Mouse (Mus musculus): Measurements from ENCODE around the gene Rnf114. TPM values are rescaled to one million over a fixed set of nuclear protein-coding genes. Genes with fewer than 3 reads are reported as not detected.

Gene Rnf114
- polyA plus RNA-seq, 1 experiment from 2014 or later = 80.1 TPM

DNA sequence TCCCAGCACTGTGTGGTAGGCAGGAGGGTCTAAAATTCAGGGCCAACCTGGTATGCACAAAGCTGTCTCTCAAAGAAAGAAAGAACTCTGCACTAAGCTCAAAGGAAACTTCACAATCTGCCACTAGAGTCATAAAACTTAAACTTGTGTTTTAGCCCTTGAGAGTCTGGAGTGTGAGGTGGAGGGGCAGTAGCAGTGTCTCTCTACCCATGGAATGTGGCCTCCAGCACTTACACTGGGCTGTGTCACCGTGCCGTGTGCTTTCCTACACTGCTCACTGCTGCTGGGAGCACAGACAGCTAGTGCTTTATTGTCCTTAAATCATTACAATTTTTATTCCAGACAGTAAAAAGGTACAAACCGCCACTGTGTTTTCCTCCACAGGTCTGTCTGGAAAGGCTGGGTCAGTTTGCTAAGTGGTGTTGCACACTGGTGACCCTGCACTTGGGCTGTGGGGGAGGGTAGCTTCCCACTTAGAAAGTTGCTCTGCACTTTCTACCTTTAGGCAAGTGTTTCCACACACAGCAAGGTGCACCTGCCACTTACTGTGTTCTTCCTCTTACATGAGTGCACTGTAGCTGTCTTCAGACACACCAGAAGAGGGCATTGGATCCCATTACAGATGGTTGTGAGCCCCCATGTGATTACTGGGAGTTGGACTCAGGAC, 15.4 kb downstream of the Rnf114 start:
- no peak overlapping the region for H3K4me3 ChIP-seq (replicated peaks)
- 93% methylated on average over 3 of the region's 3 CpGs for WGBS
- H3K4me2 ChIP-seq (replicated peaks) = no peak overlapping the region
- ATAC-seq (ENCODE audit: insufficient number of reproducible peaks, low FRiP score, low TSS enrichment, low read depth) = no peak
- no peak overlapping the region for H3K9ac ChIP-seq
- no peaks in the 10 kb centered on the region for H3K27me3 ChIP-seq
- no peak overlapping the region for H3K27ac ChIP-seq (replicated peaks)
- H3K9me3 ChIP-seq (replicated peaks) = no peaks in the 10 kb centered on the region
- H3K36me3 ChIP-seq = peaks cover 59% of the 10 kb centered on the region
- H3K4me1 ChIP-seq = peaks cover 27% of the 10 kb centered on the region

DNA sequence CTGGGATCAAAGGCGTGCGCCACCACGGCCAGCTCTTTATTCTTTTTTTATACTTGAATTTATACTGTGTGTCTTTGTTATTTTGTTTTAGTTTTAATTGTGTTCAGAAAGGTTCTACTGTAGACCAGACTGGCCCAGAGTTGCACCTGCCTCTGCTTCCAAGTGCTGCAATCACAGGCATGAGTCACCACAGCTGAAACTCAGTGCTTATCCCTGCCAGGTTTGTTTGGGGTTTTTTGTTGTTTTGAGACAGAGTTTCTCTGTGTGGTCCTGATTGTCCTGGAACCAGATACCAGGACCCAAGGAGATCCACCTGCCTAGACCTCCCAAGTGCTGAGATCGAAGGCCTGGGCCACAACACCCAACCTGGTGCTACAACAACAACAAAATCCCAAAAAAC, 16.1 kb downstream of the Rnf114 start:
- no peak for ATAC-seq (ENCODE audit: insufficient number of reproducible peaks, low FRiP score, low TSS enrichment, low read depth)
- Histone ChIP-seq H3K27me3 (no peaks in the 10 kb centered on the region), H3K4me2 (replicated peaks) (no peak overlapping the region), H3K9me3 (replicated peaks) (no peaks in the 10 kb centered on the region), H3K27ac (replicated peaks) (no peak overlapping the region), H3K4me1 (peaks cover 27% of the 10 kb centered on the region), H3K4me3 (replicated peaks) (no peak overlapping the region), H3K36me3 (peaks cover 66% of the 10 kb centered on the region), H3K9ac (no peak overlapping the region)
- 93% methylated on average over 4 of the region's 4 CpGs for WGBS

DNA sequence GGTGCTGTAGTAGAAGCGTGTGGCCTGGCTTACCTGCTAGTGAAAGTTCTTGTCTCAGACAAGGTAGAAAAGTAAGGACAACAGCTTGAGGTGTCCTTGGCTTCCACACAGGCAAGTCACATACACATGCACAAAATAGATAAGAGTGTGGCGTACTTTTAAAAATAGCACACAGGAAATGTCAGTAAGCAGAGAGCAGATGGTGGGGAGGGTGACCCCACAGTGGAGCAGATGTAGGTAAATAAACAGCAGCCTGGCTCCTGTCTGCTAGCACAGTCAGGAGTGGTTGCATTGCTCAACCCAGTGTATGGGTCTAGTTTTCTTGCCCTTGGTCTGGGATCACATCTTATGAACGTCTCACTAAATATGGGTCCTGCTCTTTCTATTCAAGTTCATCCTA, 18.0 kb downstream of the Rnf114 start:
- Histone ChIP-seq H3K4me2 (replicated peaks) (no peak overlapping the region), H3K36me3 (peaks cover 85% of the 10 kb centered on the region), H3K9ac (no peak overlapping the region), H3K4me1 (peaks cover 11% of the 10 kb centered on the region), H3K9me3 (replicated peaks) (no peaks in the 10 kb centered on the region), H3K4me3 (replicated peaks) (no peak overlapping the region), H3K27me3 (no peaks in the 10 kb centered on the region), H3K27ac (replicated peaks) (no peak overlapping the region)
- ATAC-seq (ENCODE audit: insufficient number of reproducible peaks, low FRiP score, low TSS enrichment, low read depth) = no peak
- WGBS = 84% methylated on average over 3 of the region's 3 CpGs

DNA sequence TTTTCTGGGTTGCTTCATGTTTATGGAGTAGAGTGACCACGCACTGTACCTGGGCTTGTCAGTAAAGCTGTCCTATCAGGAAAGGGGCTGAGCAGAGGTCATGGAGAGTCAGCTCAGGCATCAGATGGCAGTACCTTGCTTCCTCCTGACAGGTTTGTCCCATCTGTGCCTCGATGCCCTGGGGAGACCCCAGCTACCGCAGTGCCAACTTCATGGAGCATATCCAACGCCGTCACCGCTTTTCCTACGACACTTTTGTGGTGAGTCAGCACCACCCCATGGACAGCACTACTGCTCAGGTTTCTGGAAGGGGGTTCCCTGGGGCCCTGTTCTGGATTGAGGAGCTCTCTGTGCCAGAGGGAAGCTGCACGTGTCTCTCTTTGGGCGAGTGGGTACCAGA, 19.9 kb downstream of the Rnf114 start:
- Histone ChIP-seq H3K4me1 (no peaks in the 10 kb centered on the region), H3K9ac (no peak overlapping the region), H3K27ac (replicated peaks) (no peak overlapping the region), H3K27me3 (no peaks in the 10 kb centered on the region), H3K36me3 (peaks cover 95% of the 10 kb centered on the region), H3K4me3 (replicated peaks) (no peak overlapping the region), H3K9me3 (replicated peaks) (no peaks in the 10 kb centered on the region), H3K4me2 (replicated peaks) (no peak overlapping the region)
- ATAC-seq (ENCODE audit: insufficient number of reproducible peaks, low FRiP score, low TSS enrichment, low read depth) = no peak
- 93% methylated on average over 9 of the region's 9 CpGs for WGBS

- H3K9me3 ChIP-seq (replicated peaks) = no peaks in the 10 kb centered on the region
- WGBS = 89% methylated on average over 5 of the region's 5 CpGs
- no peak overlapping the region for H3K9ac ChIP-seq
- H3K4me3 ChIP-seq (replicated peaks) = no peak overlapping the region
- no peak overlapping the region for H3K27ac ChIP-seq (replicated peaks)
- H3K4me2 ChIP-seq (replicated peaks) = no peak overlapping the region
- H3K36me3 ChIP-seq = peaks cover 95% of the 10 kb centered on the region
- H3K4me1 ChIP-seq = no peaks in the 10 kb centered on the region
- no peaks in the 10 kb centered on the region for H3K27me3 ChIP-seq
- no peak for ATAC-seq (ENCODE audit: insufficient number of reproducible peaks, low FRiP score, low TSS enrichment, low read depth)
Measured at GRCm38 (mm10) chr2:167512970-167513369, 20.5 kb downstream of the Rnf114 start.

DNA sequence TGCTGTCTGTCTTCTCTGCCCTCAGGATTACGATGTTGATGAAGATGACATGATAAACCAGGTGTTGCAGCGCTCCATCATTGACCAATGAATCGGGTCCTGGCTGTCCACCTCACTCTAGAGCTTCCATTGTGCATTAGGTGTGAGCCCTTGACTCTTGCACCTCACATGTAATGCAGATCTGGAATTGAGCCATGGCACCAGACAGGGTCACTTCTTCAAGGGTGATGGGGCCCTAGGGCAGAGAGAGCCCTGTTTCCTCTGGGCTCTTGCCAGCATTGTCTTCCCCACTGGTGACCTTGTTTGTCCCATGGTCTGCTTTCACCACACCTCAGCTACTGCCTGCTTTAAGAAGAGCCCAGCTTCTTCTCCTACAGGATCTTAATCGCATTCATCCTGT, 22.2 kb downstream of the Rnf114 start:
- WGBS = 94% methylated on average over 4 of the region's 4 CpGs
- Histone ChIP-seq H3K9me3 (replicated peaks) (no peaks in the 10 kb centered on the region), H3K27ac (replicated peaks) (no peak overlapping the region), H3K36me3 (peaks cover 88% of the 10 kb centered on the region), H3K4me2 (replicated peaks) (no peak overlapping the region), H3K9ac (no peak overlapping the region), H3K27me3 (no peaks in the 10 kb centered on the region), H3K4me3 (replicated peaks) (no peak overlapping the region), H3K4me1 (no peaks in the 10 kb centered on the region)
- no peak for ATAC-seq (ENCODE audit: insufficient number of reproducible peaks, low FRiP score, low TSS enrichment, low read depth)

DNA sequence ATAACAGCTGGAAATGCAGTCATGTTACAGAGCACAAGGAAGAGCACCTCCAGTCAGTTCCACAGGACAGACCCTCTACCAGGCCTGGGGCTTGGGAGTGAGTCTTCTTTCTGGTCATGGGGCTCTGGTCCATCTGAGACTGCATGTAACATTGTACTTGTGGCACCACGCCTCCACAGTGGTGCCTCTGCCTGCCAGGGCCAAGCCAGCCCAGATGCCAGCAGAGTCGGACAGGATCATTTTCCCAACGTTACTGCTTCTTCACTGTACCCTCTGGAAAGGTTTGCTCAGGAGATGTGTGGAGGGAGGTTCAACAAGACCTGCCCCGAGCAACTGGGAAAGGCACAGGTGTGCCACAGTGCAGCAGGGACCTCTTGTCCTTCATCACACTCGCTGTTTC, 23.2 kb downstream of the Rnf114 start:
- Histone ChIP-seq H3K4me1 (no peaks in the 10 kb centered on the region), H3K9ac (no peak overlapping the region), H3K9me3 (replicated peaks) (no peaks in the 10 kb centered on the region), H3K4me2 (replicated peaks) (no peak overlapping the region), H3K27ac (replicated peaks) (no peak overlapping the region), H3K36me3 (peaks cover 86% of the 10 kb centered on the region), H3K4me3 (replicated peaks) (no peak overlapping the region), H3K27me3 (no peaks in the 10 kb centered on the region)
- 88% methylated on average over 5 of the region's 5 CpGs for WGBS
- ATAC-seq (ENCODE audit: insufficient number of reproducible peaks, low FRiP score, low TSS enrichment, low read depth) = no peak

DNA sequence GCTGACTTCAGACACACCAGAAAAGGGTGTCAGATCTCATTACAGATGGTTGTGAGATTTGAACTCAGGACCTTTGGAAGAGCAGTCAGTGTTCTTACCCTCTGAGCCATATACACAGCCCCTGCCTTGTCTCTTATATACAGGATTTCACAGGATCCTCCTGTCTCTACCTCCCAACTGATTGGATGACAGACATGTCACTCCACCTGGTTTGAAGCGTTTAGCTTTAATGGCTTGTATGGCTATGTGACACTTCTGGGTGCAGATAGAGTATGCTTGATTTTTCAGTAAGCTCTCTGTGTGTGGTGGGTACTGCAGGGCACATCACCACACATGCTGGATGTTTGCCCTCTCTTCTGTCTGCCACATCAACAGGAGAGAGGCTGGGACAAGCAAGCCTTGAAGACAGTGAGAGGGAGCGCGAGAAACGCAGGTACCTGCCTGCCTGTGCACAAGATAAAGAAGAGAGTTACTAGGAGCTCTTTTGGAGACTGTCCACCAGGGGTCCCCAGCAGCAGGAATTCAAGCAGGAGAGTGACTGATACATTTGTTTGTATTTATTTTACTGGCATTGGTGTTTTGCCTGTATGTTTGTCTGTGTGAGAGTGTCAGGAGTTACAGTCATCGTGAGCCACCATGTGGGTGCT, 27.3 kb downstream of the Rnf114 start:
- H3K4me2 ChIP-seq (replicated peaks) = no peak overlapping the region
- H3K9ac ChIP-seq = no peak overlapping the region
- no peak overlapping the region for H3K27ac ChIP-seq (replicated peaks)
- H3K27me3 ChIP-seq = no peaks in the 10 kb centered on the region
- no peak for ATAC-seq (ENCODE audit: insufficient number of reproducible peaks, low FRiP score, low TSS enrichment, low read depth)
- peaks cover 48% of the 10 kb centered on the region for H3K36me3 ChIP-seq
- H3K4me3 ChIP-seq (replicated peaks) = no peak overlapping the region
- no peaks in the 10 kb centered on the region for H3K9me3 ChIP-seq (replicated peaks)
- no peaks in the 10 kb centered on the region for H3K4me1 ChIP-seq
- WGBS = 73% methylated on average over 5 of the region's 5 CpGs

DNA sequence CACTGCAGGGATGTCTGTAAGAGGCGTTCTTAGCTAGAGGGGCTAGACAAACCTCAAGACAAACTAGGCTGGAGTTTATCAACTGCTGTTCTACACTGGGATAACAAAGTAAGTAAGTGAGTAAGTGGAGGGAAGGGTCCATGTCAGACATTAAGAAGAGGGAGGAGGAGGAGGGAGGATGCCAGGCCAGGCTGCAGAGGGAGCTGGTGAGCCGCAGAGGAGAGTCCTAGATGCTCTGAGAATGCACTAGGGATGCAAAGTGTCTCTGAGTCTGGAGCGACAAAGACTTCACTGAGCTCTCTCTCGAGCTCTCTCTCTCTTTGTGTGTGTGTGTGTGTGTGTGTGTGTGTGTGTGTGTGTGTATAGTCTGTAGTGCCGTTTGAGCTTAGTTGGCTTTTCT, 35.8 kb downstream of the Rnf114 start:
- H3K27me3 ChIP-seq = no peaks in the 10 kb centered on the region
- no peak overlapping the region for H3K4me2 ChIP-seq (replicated peaks)
- no peak overlapping the region for H3K4me3 ChIP-seq (replicated peaks)
- no peak overlapping the region for H3K9ac ChIP-seq
- H3K36me3 ChIP-seq = no peaks in the 10 kb centered on the region
- no peak overlapping the region for H3K27ac ChIP-seq (replicated peaks)
- 16% methylated on average over 5 of the region's 5 CpGs for WGBS
- H3K9me3 ChIP-seq (replicated peaks) = no peaks in the 10 kb centered on the region
- no peak for ATAC-seq (ENCODE audit: insufficient number of reproducible peaks, low FRiP score, low TSS enrichment, low read depth)
- no peaks in the 10 kb centered on the region for H3K4me1 ChIP-seq

GRCm38 (mm10) chr2:167529935-167530513, 37.6 kb downstream of the Rnf114 start:
- H3K9ac ChIP-seq = no peak overlapping the region
- no peak for ATAC-seq (ENCODE audit: insufficient number of reproducible peaks, low FRiP score, low TSS enrichment, low read depth)
- no peak overlapping the region for H3K4me3 ChIP-seq (replicated peaks)
- H3K9me3 ChIP-seq (replicated peaks) = no peaks in the 10 kb centered on the region
- no peak overlapping the region for H3K27ac ChIP-seq (replicated peaks)
- H3K4me1 ChIP-seq = no peaks in the 10 kb centered on the region
- no peak overlapping the region for H3K4me2 ChIP-seq (replicated peaks)
- H3K27me3 ChIP-seq = no peaks in the 10 kb centered on the region
- WGBS = 45% methylated on average over 5 of the region's 5 CpGs
- H3K36me3 ChIP-seq = no peaks in the 10 kb centered on the region

DNA sequence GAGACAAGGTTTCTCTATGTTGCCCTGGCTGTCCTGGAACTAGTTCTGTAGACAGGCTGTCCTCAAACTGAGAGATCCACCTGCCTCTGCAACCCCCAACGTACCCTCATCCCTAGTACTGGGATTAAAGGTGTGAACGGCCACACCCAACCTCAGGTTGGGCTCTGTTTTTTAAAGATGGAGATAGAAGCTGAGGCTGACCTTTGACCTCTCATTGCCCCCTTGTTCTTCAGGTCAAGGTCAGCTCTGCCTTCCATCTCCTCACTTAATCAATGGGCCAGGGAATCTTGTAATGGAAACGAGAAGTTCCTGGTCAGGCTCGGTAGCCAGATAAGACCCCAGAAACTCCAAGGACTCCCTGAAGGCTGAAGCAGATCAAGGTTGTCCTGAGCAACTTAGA, 38.1 kb downstream of the Rnf114 start:
- Histone ChIP-seq H3K4me2 (replicated peaks) (no peak overlapping the region), H3K27me3 (no peaks in the 10 kb centered on the region), H3K36me3 (no peaks in the 10 kb centered on the region), H3K9ac (no peak overlapping the region), H3K4me1 (no peaks in the 10 kb centered on the region), H3K9me3 (replicated peaks) (no peaks in the 10 kb centered on the region), H3K4me3 (replicated peaks) (no peak overlapping the region), H3K27ac (replicated peaks) (no peak overlapping the region)
- ATAC-seq (ENCODE audit: insufficient number of reproducible peaks, low FRiP score, low TSS enrichment, low read depth) = no peak
- 80% methylated on average over 4 of the region's 4 CpGs for WGBS

DNA sequence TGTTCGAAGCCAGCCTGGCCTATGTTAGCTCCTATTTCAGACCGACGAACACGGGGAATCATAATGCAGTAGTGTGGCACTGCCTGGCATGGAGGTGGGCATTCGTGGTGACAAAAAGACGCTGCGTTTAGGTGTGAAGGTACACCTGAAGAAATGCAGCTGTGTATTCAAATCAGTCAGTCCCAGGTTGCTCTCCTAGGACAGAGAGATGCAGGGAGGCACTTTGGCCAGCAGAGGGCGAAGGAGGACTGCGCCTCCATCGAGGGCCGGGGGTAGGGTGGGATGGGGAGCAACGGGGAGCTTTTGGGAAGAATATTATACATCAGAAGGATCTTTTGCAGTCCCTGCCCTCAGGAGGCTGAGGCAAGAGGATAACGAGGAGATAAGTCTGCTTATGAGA, 39.7 kb downstream of the Rnf114 start:
- 19% methylated on average over 13 of the region's 13 CpGs for WGBS
- H3K4me2 ChIP-seq (replicated peaks) = no peak overlapping the region
- no peak overlapping the region for H3K9ac ChIP-seq
- H3K36me3 ChIP-seq = no peaks in the 10 kb centered on the region
- H3K4me1 ChIP-seq = 0 out of 2 replicates have a peak, but pooled peaks cover 4% of the 10 kb centered on the region
- no peaks in the 10 kb centered on the region for H3K9me3 ChIP-seq (replicated peaks)
- peaks cover 11% of the 10 kb centered on the region; the same call in 1 of the 2 replicates for H3K27me3 ChIP-seq
- ATAC-seq (ENCODE audit: insufficient number of reproducible peaks, low FRiP score, low TSS enrichment, low read depth) = no peak
- H3K27ac ChIP-seq (replicated peaks) = no peak overlapping the region
- no peak overlapping the region for H3K4me3 ChIP-seq (replicated peaks)
